Mouse (Mus musculus): ENCODE measurements at regions not wholly inside any gene's neighbourhood (a gene's known extent, or its start where the extent isn't known, plus 50 kb on each side); places are given as distances from the start of the nearest gene placed in this dataset.

GRCm38 (mm10) chr16:75291194-75291593 is 294.7 kb downstream of the Lipi start:
- H3K36me3 ChIP-seq, result no peaks in the 10 kb centered on the region
- H3K4me3 ChIP-seq, result no peak overlapping the region
- no peak overlapping the region for H3K27ac ChIP-seq
- H3K9ac ChIP-seq, result no peak overlapping the region
- H3K4me2 ChIP-seq, result no peak overlapping the region
- H3K27me3 ChIP-seq, result no peaks in the 10 kb centered on the region
- H3K9me3 ChIP-seq, result no peaks in the 10 kb centered on the region
- H3K4me1 ChIP-seq, result no peaks in the 10 kb centered on the region
- no peak for ATAC-seq (ENCODE audit: insufficient number of reproducible peaks, low FRiP score, low TSS enrichment, low read depth)
- WGBS, result 45% methylated on average over 4 of the region's 4 CpGs

- H3K4me1 ChIP-seq, result no peaks in the 10 kb centered on the region
- H3K9ac ChIP-seq, result no peak overlapping the region
- H3K27ac ChIP-seq, result no peak overlapping the region
- ATAC-seq (ENCODE audit: insufficient number of reproducible peaks, low FRiP score, low TSS enrichment, low read depth), result no peak
- H3K9me3 ChIP-seq, result no peaks in the 10 kb centered on the region
- H3K4me3 ChIP-seq, result no peak overlapping the region
- 78% methylated on average over 1 of the region's 1 CpGs for WGBS
- H3K4me2 ChIP-seq, result no peak overlapping the region
- H3K36me3 ChIP-seq, result no peaks in the 10 kb centered on the region
- H3K27me3 ChIP-seq, result no peaks in the 10 kb centered on the region
Measured at GRCm38 (mm10) chr16:75287150-75287549, 298.7 kb downstream of the Lipi start.

- Histone ChIP-seq H3K36me3 (no peaks in the 10 kb centered on the region), H3K27me3 (no peaks in the 10 kb centered on the region), H3K4me3 (no peak overlapping the region), H3K27ac (no peak overlapping the region), H3K9ac (no peak overlapping the region), H3K4me1 (no peaks in the 10 kb centered on the region), H3K4me2 (no peak overlapping the region), H3K9me3 (no peaks in the 10 kb centered on the region)
- no peak for ATAC-seq (ENCODE audit: insufficient number of reproducible peaks, low FRiP score, low TSS enrichment, low read depth)
- 77% methylated on average over 2 of the region's 2 CpGs for WGBS
Measured at GRCm38 (mm10) chr16:75285811-75286210, 300.1 kb downstream of the Lipi start.

GRCm38 (mm10) chr16:75263903-75264302 is 322.0 kb downstream of the Lipi start:
- Histone ChIP-seq H3K4me3 (no peak overlapping the region), H3K4me2 (no peak overlapping the region), H3K9ac (no peak overlapping the region), H3K4me1 (no peaks in the 10 kb centered on the region), H3K27me3 (no peaks in the 10 kb centered on the region), H3K36me3 (no peaks in the 10 kb centered on the region), H3K9me3 (no peaks in the 10 kb centered on the region), H3K27ac (no peak overlapping the region)
- ATAC-seq (ENCODE audit: insufficient number of reproducible peaks, low FRiP score, low TSS enrichment, low read depth), result no peak
- 50% methylated on average over 6 of the region's 6 CpGs for WGBS

GRCm38 (mm10) chr16:75254981-75255380 is 330.9 kb downstream of the Lipi start:
- WGBS, result 79% methylated on average over 1 of the region's 1 CpGs
- Histone ChIP-seq H3K9me3 (no peaks in the 10 kb centered on the region), H3K36me3 (no peaks in the 10 kb centered on the region), H3K4me1 (no peaks in the 10 kb centered on the region), H3K4me3 (no peak overlapping the region), H3K4me2 (no peak overlapping the region), H3K27ac (no peak overlapping the region), H3K9ac (no peak overlapping the region), H3K27me3 (no peaks in the 10 kb centered on the region)
- ATAC-seq (ENCODE audit: insufficient number of reproducible peaks, low FRiP score, low TSS enrichment, low read depth), result no peak

- 40% methylated on average over 5 of the region's 5 CpGs for WGBS
- no peak overlapping the region for H3K9ac ChIP-seq
- H3K27me3 ChIP-seq, result no peaks in the 10 kb centered on the region
Measured at GRCm38 (mm10) chr16:75249170-75249569, 336.7 kb downstream of the Lipi start.

GRCm38 (mm10) chr16:75240383-75240782 is 345.5 kb downstream of the Lipi start:
- Histone ChIP-seq H3K27ac (no peak overlapping the region), H3K4me3 (no peak overlapping the region), H3K36me3 (no peaks in the 10 kb centered on the region), H3K27me3 (no peaks in the 10 kb centered on the region), H3K9ac (no peak overlapping the region), H3K4me2 (no peak overlapping the region), H3K9me3 (no peaks in the 10 kb centered on the region), H3K4me1 (no peaks in the 10 kb centered on the region)
- 91% methylated on average over 2 of the region's 2 CpGs for WGBS
- no peak for ATAC-seq (ENCODE audit: insufficient number of reproducible peaks, low FRiP score, low TSS enrichment, low read depth)

More at GRCm38 (mm10) chr16:75249170-75249569, 336.7 kb downstream of the Lipi start:
- Histone ChIP-seq H3K27ac (no peak overlapping the region), H3K4me3 (no peak overlapping the region), H3K4me1 (no peaks in the 10 kb centered on the region), H3K9me3 (no peaks in the 10 kb centered on the region), H3K4me2 (no peak overlapping the region), H3K36me3 (no peaks in the 10 kb centered on the region)
- ATAC-seq (ENCODE audit: insufficient number of reproducible peaks, low FRiP score, low TSS enrichment, low read depth), result no peak

- Histone ChIP-seq H3K36me3 (no peaks in the 10 kb centered on the region), H3K27me3 (no peaks in the 10 kb centered on the region), H3K4me3 (no peak overlapping the region), H3K27ac (no peak overlapping the region), H3K9ac (no peak overlapping the region), H3K4me2 (no peak overlapping the region), H3K4me1 (no peaks in the 10 kb centered on the region), H3K9me3 (no peaks in the 10 kb centered on the region)
- ATAC-seq (ENCODE audit: insufficient number of reproducible peaks, low FRiP score, low TSS enrichment, low read depth), result no peak
- WGBS, result 56% methylated on average over 1 of the region's 1 CpGs
Measured at GRCm38 (mm10) chr16:75232133-75232532, 353.7 kb downstream of the Lipi start.

- Histone ChIP-seq H3K4me2 (no peak overlapping the region), H3K9me3 (no peaks in the 10 kb centered on the region), H3K36me3 (no peaks in the 10 kb centered on the region), H3K9ac (no peak overlapping the region), H3K27me3 (no peaks in the 10 kb centered on the region), H3K27ac (no peak overlapping the region), H3K4me1 (no peaks in the 10 kb centered on the region), H3K4me3 (no peak overlapping the region)
- 85% methylated on average over 2 of the region's 2 CpGs for WGBS
- ATAC-seq (ENCODE audit: insufficient number of reproducible peaks, low FRiP score, low TSS enrichment, low read depth), result no peak
Measured at GRCm38 (mm10) chr16:75193404-75193803, 392.5 kb downstream of the Lipi start.

GRCm38 (mm10) chr16:75190316-75190715 is 395.5 kb downstream of the Lipi start:
- WGBS, result 90% methylated on average over 6 of the region's 6 CpGs
- no peaks in the 10 kb centered on the region for H3K27me3 ChIP-seq
- ATAC-seq (ENCODE audit: insufficient number of reproducible peaks, low FRiP score, low TSS enrichment, low read depth), result no peak

GRCm38 (mm10) chr16:75166040-75166439 is 419.8 kb downstream of the Lipi start:
- Histone ChIP-seq H3K9ac (no peak overlapping the region), H3K27me3 (no peaks in the 10 kb centered on the region), H3K4me1 (no peaks in the 10 kb centered on the region), H3K36me3 (no peaks in the 10 kb centered on the region), H3K27ac (no peak overlapping the region), H3K9me3 (no peaks in the 10 kb centered on the region), H3K4me2 (no peak overlapping the region), H3K4me3 (no peak overlapping the region)
- no peak for ATAC-seq (ENCODE audit: insufficient number of reproducible peaks, low FRiP score, low TSS enrichment, low read depth)
- 73% methylated on average over 1 of the region's 1 CpGs for WGBS

More at GRCm38 (mm10) chr16:75190316-75190715, 395.5 kb downstream of the Lipi start:
- Histone ChIP-seq H3K4me1 (no peaks in the 10 kb centered on the region), H3K27ac (no peak overlapping the region), H3K36me3 (no peaks in the 10 kb centered on the region), H3K4me3 (no peak overlapping the region), H3K4me2 (no peak overlapping the region), H3K9me3 (no peaks in the 10 kb centered on the region), H3K9ac (no peak overlapping the region)

- H3K4me2 ChIP-seq, result no peak overlapping the region
- no peaks in the 10 kb centered on the region for H3K27me3 ChIP-seq
- no peaks in the 10 kb centered on the region for H3K36me3 ChIP-seq
- 82% methylated on average over 6 of the region's 6 CpGs for WGBS
- H3K27ac ChIP-seq, result no peak overlapping the region
- no peaks in the 10 kb centered on the region for H3K9me3 ChIP-seq
- no peak overlapping the region for H3K9ac ChIP-seq
- H3K4me1 ChIP-seq, result no peaks in the 10 kb centered on the region
- ATAC-seq (ENCODE audit: insufficient number of reproducible peaks, low FRiP score, low TSS enrichment, low read depth), result no peak
- H3K4me3 ChIP-seq, result no peak overlapping the region
Measured at GRCm38 (mm10) chr16:75164969-75165726, 420.7 kb downstream of the Lipi start.

- no peak overlapping the region for H3K9ac ChIP-seq
- H3K4me1 ChIP-seq, result no peaks in the 10 kb centered on the region
- WGBS, result 79% methylated on average over 2 of the region's 2 CpGs
- H3K4me2 ChIP-seq, result no peak overlapping the region
- no peaks in the 10 kb centered on the region for H3K27me3 ChIP-seq
- H3K27ac ChIP-seq, result no peak overlapping the region
- no peaks in the 10 kb centered on the region for H3K9me3 ChIP-seq
- no peak for ATAC-seq (ENCODE audit: insufficient number of reproducible peaks, low FRiP score, low TSS enrichment, low read depth)
- no peak overlapping the region for H3K4me3 ChIP-seq
- no peaks in the 10 kb centered on the region for H3K36me3 ChIP-seq
Measured at GRCm38 (mm10) chr16:75159740-75160139, 426.1 kb downstream of the Lipi start.
